Mouse (Mus musculus) brain, embryonic 14.5 days (tissue): ENCODE results near the gene Midn. TPM values are rescaled to one million over a fixed set of nuclear protein-coding genes. Genes with fewer than 3 reads are reported as not detected.

Experiments
- DNase-seq: peaks from one replicate; pipeline ENCODE4 v3.0.0-alpha.2; 2011; ENCODE audit warnings: low read depth
- CTCF ChIP-seq: fragments of 200-500 bp; IDR thresholded peaks from 2 replicates; pipeline ENCODE4 v1.5.1; 2012; ENCODE audit warnings: inconsistent platforms, mild to moderate bottlenecking, moderate library complexity, borderline replicate concordance; ENCODE audit not compliant: insufficient read depth, insufficient read length; ENCODE audit errors: extremely low read depth
- POLR2A ChIP-seq: fragments of 200-500 bp; IDR thresholded peaks from 2 replicates; pipeline ENCODE4 v1.6.1; 2012; ENCODE audit warnings: mild to moderate bottlenecking, inconsistent platforms, borderline replicate concordance; ENCODE audit not compliant: poor library complexity, insufficient read depth, insufficient read length, severe bottlenecking; ENCODE audit errors: extremely low read depth
- polyA plus RNA-seq: library from polyadenylated mRNA; depleted of rRNA; stranded (reverse); fragments of >200 nt; gene quantifications from 2 replicates; pipeline ENCODE4 v1.2.3, GENCODE M21; 2012; rRNA removed

The Midn gene
- polyA plus RNA-seq, 1 experiment, result 213 TPM

- TF ChIP-seq CTCF, result no peak
- TF ChIP-seq POLR2A, result no peak
Measured at GRCm38 (mm10) chr10:80193976-80194375, 45.9 kb downstream of the Midn start.

GRCm38 (mm10) chr10:80194441-80194840, 46.4 kb downstream of the Midn start:
- TF ChIP-seq POLR2A, result no peak
- no peak for TF ChIP-seq CTCF
- DNase-seq, result peak; percentile 43

More at GRCm38 (mm10) chr10:80193976-80194375, 45.9 kb downstream of the Midn start:
- DNase-seq, result no peak

DNA sequence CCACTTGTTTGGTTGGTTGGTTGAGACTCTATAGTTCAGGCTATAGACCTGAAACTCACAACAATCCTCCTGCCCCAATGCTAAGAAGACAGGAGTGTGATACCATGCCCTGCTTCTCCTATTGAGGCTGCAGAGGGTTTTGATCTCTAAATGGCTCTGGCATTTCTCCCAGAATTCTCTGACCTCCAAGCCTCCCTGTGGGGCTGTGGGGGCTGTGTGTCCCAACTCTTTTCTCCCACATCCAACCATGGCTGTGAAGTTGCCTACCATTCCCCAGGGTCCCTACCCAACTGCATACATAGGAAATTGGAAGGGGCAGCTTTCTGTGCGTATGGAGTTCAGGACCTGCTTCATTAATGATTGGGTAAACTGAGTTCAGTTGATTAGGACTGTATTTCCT, 48.1 kb downstream of the Midn start:
- no peak for DNase-seq
- TF ChIP-seq CTCF (no peak), POLR2A (no peak)

- DNase-seq, result no peak
- TF ChIP-seq CTCF, result no peak
- TF ChIP-seq POLR2A, result no peak
Measured at GRCm38 (mm10) chr10:80196778-80197581, 48.9 kb downstream of the Midn start.

DNA sequence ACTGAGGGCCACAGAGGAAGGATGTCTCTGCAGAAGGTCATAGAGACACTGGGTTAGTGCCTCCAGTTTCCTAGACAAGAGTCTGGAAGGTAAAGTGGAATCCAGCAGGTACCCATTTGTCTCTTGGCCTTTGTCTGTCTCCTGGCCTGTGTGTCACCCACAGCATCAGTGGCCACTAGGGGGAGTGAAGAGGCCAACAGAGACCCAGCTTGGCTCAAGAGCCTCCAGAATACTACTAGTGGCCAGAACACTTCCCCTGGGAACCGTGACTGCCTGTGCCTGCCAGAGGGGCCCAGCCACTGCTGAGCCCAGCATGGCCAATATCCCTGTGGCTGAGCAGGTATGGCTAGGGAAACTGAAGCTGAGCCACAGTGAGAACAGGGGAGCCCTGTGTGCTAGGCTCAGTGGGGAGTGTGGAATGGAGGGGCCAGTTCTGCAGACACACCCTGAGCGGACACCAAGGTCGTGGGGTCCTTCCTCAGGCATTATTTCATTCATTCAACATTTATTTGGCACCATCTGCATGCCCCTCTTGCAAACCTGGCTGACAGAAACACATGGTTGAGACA, 51.5 kb downstream of the Midn start:
- peak; percentile 92 for TF ChIP-seq CTCF
- no peak for TF ChIP-seq POLR2A
- DNase-seq, result peak; percentile 89

DNA sequence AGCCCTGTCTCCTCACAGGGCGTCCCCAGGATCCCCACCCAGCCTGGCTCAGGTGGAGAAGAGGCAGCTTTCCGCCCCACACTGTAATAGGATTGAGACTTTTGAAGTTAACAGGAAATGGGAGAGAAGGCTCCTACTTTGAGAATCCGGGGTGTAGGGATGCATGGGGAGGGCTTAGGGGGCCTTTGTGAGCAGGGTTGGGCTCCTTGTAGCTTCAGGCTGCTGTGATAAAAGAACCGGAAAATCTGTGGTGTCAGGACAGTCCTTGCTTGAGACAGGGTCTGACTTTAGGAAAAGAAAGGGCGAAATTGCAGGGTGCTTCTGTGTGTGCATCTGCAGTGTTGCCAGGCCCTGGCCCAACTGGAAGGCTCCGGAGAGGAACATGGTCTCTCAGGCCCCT, 52.4 kb downstream of the Midn start:
- no peak for DNase-seq
- TF ChIP-seq CTCF (no peak), POLR2A (no peak)

DNA sequence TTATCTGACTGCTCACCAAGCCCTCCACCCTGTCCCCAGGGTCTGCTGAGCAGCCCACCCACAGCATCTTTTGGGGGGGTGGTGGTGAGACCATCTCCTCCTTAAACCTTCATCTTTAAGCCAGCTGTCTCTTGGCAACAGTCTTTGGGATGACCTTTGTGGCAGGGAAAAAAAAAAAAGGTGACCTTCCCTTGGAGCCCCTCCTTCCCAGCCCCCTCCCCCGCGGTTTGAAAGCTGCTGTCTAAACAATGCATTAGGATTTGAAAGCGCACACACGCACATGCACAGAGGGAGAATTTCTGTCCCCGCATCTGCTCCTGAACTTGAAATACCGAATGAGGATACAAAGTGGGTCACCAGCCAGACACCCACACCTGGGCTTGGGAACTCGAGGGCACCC, 56.0 kb downstream of the Midn start:
- DNase-seq, result peak; percentile 51

GRCm38 (mm10) chr10:80207201-80207600, 59.1 kb downstream of the Midn start:
- no peak for DNase-seq
- TF ChIP-seq POLR2A (no peak), CTCF (no peak)

More for the DNA sequence above, 56.0 kb downstream of the Midn start:
- no peak for TF ChIP-seq CTCF
- TF ChIP-seq POLR2A, result no peak

- TF ChIP-seq CTCF (no peak), POLR2A (no peak)
- DNase-seq, result peak; percentile 67
Measured at GRCm38 (mm10) chr10:80207676-80208075, 59.6 kb downstream of the Midn start.

Other genes with a start within 250 kb of the Midn start
- gene Med16, start 239.3 kb upstream of the Midn start, polyA plus RNA-seq, result 84.7 and 92.6 TPM in 2 replicates
- gene Gm26602, start 237.4 kb upstream of the Midn start, polyA plus RNA-seq, result not detected in 2 replicates
- 4.1 and 4.4 TPM in 2 replicates for gene Kiss1r, start 231.3 kb upstream of the Midn start, polyA plus RNA-seq
- 195 and 197 TPM in 2 replicates for gene R3hdm4, start 227.1 kb upstream of the Midn start, polyA plus RNA-seq
- 5.2 and 7.0 TPM in 2 replicates for gene Arid3a, start 221.2 kb upstream of the Midn start, polyA plus RNA-seq
- gene Wdr18, start 188.1 kb upstream of the Midn start, polyA plus RNA-seq, result 59.7 and 74.1 TPM in 2 replicates
- gene Grin3b, start 177.6 kb upstream of the Midn start, polyA plus RNA-seq, result 0.20 and 0.38 TPM in 2 replicates
- 221 and 337 TPM in 2 replicates for gene Tmem259, start 163.9 kb upstream of the Midn start, polyA plus RNA-seq
- gene Cnn2, start 159.7 kb upstream of the Midn start, polyA plus RNA-seq, result 21.2 and 30.7 TPM in 2 replicates
- gene Abca7, start 151.8 kb upstream of the Midn start, polyA plus RNA-seq, result 12.2 and 12.7 TPM in 2 replicates
- 3.4 and 3.8 TPM in 2 replicates for gene Arhgap45, start 131.6 kb upstream of the Midn start, polyA plus RNA-seq
- gene Polr2e, start 108.5 kb upstream of the Midn start, polyA plus RNA-seq, result 216 and 272 TPM in 2 replicates
- 376 and 484 TPM in 2 replicates for gene Gpx4, start 101.1 kb upstream of the Midn start, polyA plus RNA-seq
- 30.2 and 31.1 TPM in 2 replicates for gene Sbno2, start 42.7 kb upstream of the Midn start, polyA plus RNA-seq
- gene Stk11, start 32.5 kb upstream of the Midn start, polyA plus RNA-seq, result 112 and 127 TPM in 2 replicates
- gene Atp5d, start 9.6 kb upstream of the Midn start, polyA plus RNA-seq, result 445 and 501 TPM in 2 replicates
- 152 and 242 TPM in 2 replicates for gene Cbarp, start 7.4 kb upstream of the Midn start, polyA plus RNA-seq
- gene Cirbp, start 17.7 kb downstream of the Midn start, polyA plus RNA-seq, result 381 and 490 TPM in 2 replicates
- gene 1600002K03Rik, start 24.7 kb downstream of the Midn start, polyA plus RNA-seq, result 18.5 and 21.2 TPM in 2 replicates
- 57.2 and 66.4 TPM in 2 replicates for gene Efna2, start 31.2 kb downstream of the Midn start, polyA plus RNA-seq
- 59.1 and 61.2 TPM in 2 replicates for gene Mum1, start 78.2 kb downstream of the Midn start, polyA plus RNA-seq
- 272 and 426 TPM in 2 replicates for gene Ndufs7, start 100.8 kb downstream of the Midn start, polyA plus RNA-seq
- 15.3 and 19.8 TPM in 2 replicates for gene Gamt, start 112.7 kb downstream of the Midn start, polyA plus RNA-seq
- 158 and 207 TPM in 2 replicates for gene Dazap1, start 113.2 kb downstream of the Midn start, polyA plus RNA-seq
- 2,157 and 2,683 TPM in 2 replicates for gene Rps15, start 144.2 kb downstream of the Midn start, polyA plus RNA-seq
- 189 and 292 TPM in 2 replicates for gene Apc2, start 147.7 kb downstream of the Midn start, polyA plus RNA-seq
- 22.5 and 32.9 TPM in 2 replicates for gene 2310011J03Rik, start 172.3 kb downstream of the Midn start, polyA plus RNA-seq
- 4.5 and 6.0 TPM in 2 replicates for gene Pcsk4, start 181.2 kb downstream of the Midn start, polyA plus RNA-seq
- gene Reep6, start 181.7 kb downstream of the Midn start, polyA plus RNA-seq, result 1.7 and 4.6 TPM in 2 replicates
- 1.4 and 1.5 TPM in 2 replicates for gene Adamtsl5, start 200.1 kb downstream of the Midn start, polyA plus RNA-seq
- 3.9 and 4.7 TPM in 2 replicates for gene Plk5, start 208.2 kb downstream of the Midn start, polyA plus RNA-seq
- 112 and 115 TPM in 2 replicates for gene Mex3d, start 239.4 kb downstream of the Midn start, polyA plus RNA-seq